Mouse (Mus musculus) erythroblast, embryonic 14.5 days (primary cell): ENCODE results near the gene 1110032A03Rik.

ENCODE experiments used
- GATA1 ChIP-seq: IDR thresholded peaks from 2 replicates; pipeline ENCODE4 v1.6.1; 2012; ENCODE audit warnings: low read length, inconsistent platforms, mixed read lengths
- TAL1 ChIP-seq: IDR thresholded peaks from 3 replicates; pipeline ENCODE4 v1.6.1; 2012; ENCODE audit warnings: low read length, inconsistent platforms, mixed read lengths

- TF ChIP-seq GATA1 (no peak), TAL1 (peak; percentile 45; the same call in 2 of the 3 replicates)
These were observed 41.2 kb upstream of the 1110032A03Rik start for GRCm38 (mm10) chr9:50816512-50816911.
